Mouse (Mus musculus): Measurements from ENCODE around the gene Prok1. TPM values are rescaled to one million over a fixed set of nuclear protein-coding genes. Genes with fewer than 3 reads are reported as not detected.
A peak's percentile ranks its signal among the peaks of the same experiment; 100 is the strongest.

Prok1 gene
- polyA plus RNA-seq (2014; fragmentation: Nextera tagmentation; extraction: Ambion mirVana) = 0.08 and 0.14 TPM in 2 replicates

- Histone ChIP-seq H3K9ac (replicated peaks; ENCODE audit: low read depth, low read length) (no peak within 1 kb of the TSS), H3K4me1 (ENCODE audit: control insufficient read depth, insufficient read depth, low read length) (no peaks in the 10 kb centered on the region), H3K9me3 (ENCODE audit: control insufficient read depth, low read length) (no peaks in the 10 kb centered on the region), H3K4me3 (ENCODE audit: low read depth, low read length) (no peak within 1 kb of the TSS), H3K27ac (ENCODE audit: low read depth, low read length) (no peak within 1 kb of the TSS), H3K27me3 (ENCODE audit: control insufficient read depth, insufficient read depth, low read length) (no peaks in the 10 kb centered on the region), H3K36me3 (ENCODE audit: control insufficient read depth, insufficient read depth, low read length) (no peaks in the 10 kb centered on the region), H3K4me2 (ENCODE audit: low read depth, low read length) (no peak within 1 kb of the TSS)
- WGBS = 93% methylated on average over 9 of the region's 9 CpGs
- ATAC-seq (ENCODE audit: low read depth) = no peak
Measured at GRCm38 (mm10) chr3:107239607-107240006, at the start of gene Prok1. Gene Prok1, minus strand, starts transcription at chr3:107239707.

DNA sequence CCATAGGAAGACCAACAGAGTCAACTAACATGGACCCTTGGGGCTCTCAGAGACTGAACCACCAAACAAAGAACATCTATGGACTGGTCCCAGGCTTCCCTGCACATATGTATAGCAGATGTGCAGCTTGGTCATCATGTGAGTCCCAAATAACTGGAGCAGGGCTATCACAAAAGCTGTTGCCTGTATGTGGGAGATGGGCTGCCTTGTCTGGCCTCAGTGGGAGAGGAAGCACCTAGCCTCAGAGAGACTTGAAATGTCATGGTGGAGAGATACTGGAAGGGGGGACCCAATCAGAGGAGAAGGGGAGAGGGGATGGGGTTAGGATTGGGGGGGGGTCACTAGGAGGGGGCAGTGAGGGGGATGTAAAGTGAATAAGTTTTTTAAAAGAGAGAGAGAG is 47.8 kb upstream of the Prok1 start:
- Histone ChIP-seq H3K9ac (replicated peaks; ENCODE audit: low read depth, low read length) (no peak overlapping the region), H3K4me1 (ENCODE audit: control insufficient read depth, insufficient read depth, low read length) (no peaks in the 10 kb centered on the region), H3K27me3 (ENCODE audit: control insufficient read depth, insufficient read depth, low read length) (no peaks in the 10 kb centered on the region), H3K9me3 (ENCODE audit: control insufficient read depth, low read length) (no peaks in the 10 kb centered on the region), H3K36me3 (ENCODE audit: control insufficient read depth, insufficient read depth, low read length) (peaks cover 5% of the 10 kb centered on the region; the same call in 1 of the 2 replicates), H3K27ac (ENCODE audit: low read depth, low read length) (no peak overlapping the region), H3K4me3 (ENCODE audit: low read depth, low read length) (no peak overlapping the region), H3K4me2 (ENCODE audit: low read depth, low read length) (no peak overlapping the region)
- no peak for ATAC-seq (ENCODE audit: low read depth)

GRCm38 (mm10) chr3:107286123-107286522 is 46.6 kb upstream of the Prok1 start:
- no peak for ATAC-seq (ENCODE audit: low read depth)
- H3K27ac ChIP-seq (ENCODE audit: low read depth, low read length) = no peak overlapping the region
- no peaks in the 10 kb centered on the region for H3K27me3 ChIP-seq (ENCODE audit: control insufficient read depth, insufficient read depth, low read length)
- H3K9ac ChIP-seq (replicated peaks; ENCODE audit: low read depth, low read length) = no peak overlapping the region
- H3K4me2 ChIP-seq (ENCODE audit: low read depth, low read length) = no peak overlapping the region
- H3K9me3 ChIP-seq (ENCODE audit: control insufficient read depth, low read length) = no peaks in the 10 kb centered on the region
- H3K4me1 ChIP-seq (ENCODE audit: control insufficient read depth, insufficient read depth, low read length) = no peaks in the 10 kb centered on the region
- H3K36me3 ChIP-seq (ENCODE audit: control insufficient read depth, insufficient read depth, low read length) = peaks cover 5% of the 10 kb centered on the region
- H3K4me3 ChIP-seq (ENCODE audit: low read depth, low read length) = no peak overlapping the region
- WGBS = 85% methylated on average over 2 of the region's 2 CpGs

GRCm38 (mm10) chr3:107278479-107279269 is 39.2 kb upstream of the Prok1 start, which contains the start of gene Lamtor5:
Gene Lamtor5, plus strand, starts transcription at chr3:107278858.
- no peak within 1 kb of the TSS for H3K27ac ChIP-seq (ENCODE audit: low read depth, low read length)
- peaks cover 5% of the 10 kb centered on the region for H3K36me3 ChIP-seq (ENCODE audit: control insufficient read depth, insufficient read depth, low read length)
- H3K9me3 ChIP-seq (ENCODE audit: control insufficient read depth, low read length) = no peaks in the 10 kb centered on the region
- peak; percentile 91 for ATAC-seq (ENCODE audit: low read depth)
- H3K4me3 ChIP-seq (ENCODE audit: low read depth, low read length) = peak within 1 kb of the TSS; percentile 93
- H3K27me3 ChIP-seq (ENCODE audit: control insufficient read depth, insufficient read depth, low read length) = no peaks in the 10 kb centered on the region
- peak within 1 kb of the TSS; percentile 75 for H3K4me2 ChIP-seq (ENCODE audit: low read depth, low read length)
- H3K9ac ChIP-seq (replicated peaks; ENCODE audit: low read depth, low read length) = peak within 1 kb of the TSS; percentile 71
- peaks cover 4% of the 10 kb centered on the region; the same call in 1 of the 2 replicates for H3K4me1 ChIP-seq (ENCODE audit: control insufficient read depth, insufficient read depth, low read length)
- 3% methylated on average over 43 of the region's 43 CpGs for WGBS

GRCm38 (mm10) chr3:107276626-107277025 is 37.1 kb upstream of the Prok1 start:
- Histone ChIP-seq H3K27ac (ENCODE audit: low read depth, low read length) (no peak overlapping the region), H3K9ac (replicated peaks; ENCODE audit: low read depth, low read length) (no peak overlapping the region), H3K4me2 (ENCODE audit: low read depth, low read length) (no peak overlapping the region), H3K36me3 (ENCODE audit: control insufficient read depth, insufficient read depth, low read length) (no peaks in the 10 kb centered on the region), H3K4me1 (ENCODE audit: control insufficient read depth, insufficient read depth, low read length) (peaks cover 4% of the 10 kb centered on the region; the same call in 1 of the 2 replicates), H3K27me3 (ENCODE audit: control insufficient read depth, insufficient read depth, low read length) (no peaks in the 10 kb centered on the region), H3K9me3 (ENCODE audit: control insufficient read depth, low read length) (no peaks in the 10 kb centered on the region), H3K4me3 (ENCODE audit: low read depth, low read length) (no peak overlapping the region)
- ATAC-seq (ENCODE audit: low read depth) = no peak
- 84% methylated on average over 3 of the region's 3 CpGs for WGBS

- ATAC-seq (ENCODE audit: low read depth) = no peak
- H3K9me3 ChIP-seq (ENCODE audit: control insufficient read depth, low read length) = no peaks in the 10 kb centered on the region
- H3K4me3 ChIP-seq (ENCODE audit: low read depth, low read length) = no peak overlapping the region
- no peaks in the 10 kb centered on the region for H3K27me3 ChIP-seq (ENCODE audit: control insufficient read depth, insufficient read depth, low read length)
- H3K9ac ChIP-seq (replicated peaks; ENCODE audit: low read depth, low read length) = no peak overlapping the region
- no peak overlapping the region for H3K4me2 ChIP-seq (ENCODE audit: low read depth, low read length)
- 62% methylated on average over 4 of the region's 4 CpGs for WGBS
- H3K4me1 ChIP-seq (ENCODE audit: control insufficient read depth, insufficient read depth, low read length) = peaks cover 4% of the 10 kb centered on the region; the same call in 1 of the 2 replicates
- no peaks in the 10 kb centered on the region for H3K36me3 ChIP-seq (ENCODE audit: control insufficient read depth, insufficient read depth, low read length)
- H3K27ac ChIP-seq (ENCODE audit: low read depth, low read length) = no peak overlapping the region
Measured at GRCm38 (mm10) chr3:107275996-107276395, 36.5 kb upstream of the Prok1 start.

GRCm38 (mm10) chr3:107275351-107275750 is 35.8 kb upstream of the Prok1 start:
- no peak for ATAC-seq (ENCODE audit: low read depth)
- Histone ChIP-seq H3K27ac (ENCODE audit: low read depth, low read length) (no peak overlapping the region), H3K36me3 (ENCODE audit: control insufficient read depth, insufficient read depth, low read length) (no peaks in the 10 kb centered on the region), H3K9me3 (ENCODE audit: control insufficient read depth, low read length) (no peaks in the 10 kb centered on the region), H3K4me2 (ENCODE audit: low read depth, low read length) (no peak overlapping the region), H3K4me1 (ENCODE audit: control insufficient read depth, insufficient read depth, low read length) (peaks cover 4% of the 10 kb centered on the region; the same call in 1 of the 2 replicates), H3K27me3 (ENCODE audit: control insufficient read depth, insufficient read depth, low read length) (no peaks in the 10 kb centered on the region), H3K9ac (replicated peaks; ENCODE audit: low read depth, low read length) (no peak overlapping the region), H3K4me3 (ENCODE audit: low read depth, low read length) (no peak overlapping the region)
- 67% methylated on average over 5 of the region's 5 CpGs for WGBS

- 18% methylated on average over 3 of the region's 3 CpGs for WGBS
- Histone ChIP-seq H3K9me3 (ENCODE audit: control insufficient read depth, low read length) (no peaks in the 10 kb centered on the region), H3K4me3 (ENCODE audit: low read depth, low read length) (no peak overlapping the region), H3K27ac (ENCODE audit: low read depth, low read length) (no peak overlapping the region), H3K4me1 (ENCODE audit: control insufficient read depth, insufficient read depth, low read length) (0 out of 2 replicates have a peak, but pooled peaks cover 2% of the 10 kb centered on the region), H3K9ac (replicated peaks; ENCODE audit: low read depth, low read length) (no peak overlapping the region), H3K4me2 (ENCODE audit: low read depth, low read length) (no peak overlapping the region), H3K27me3 (ENCODE audit: control insufficient read depth, insufficient read depth, low read length) (no peaks in the 10 kb centered on the region), H3K36me3 (ENCODE audit: control insufficient read depth, insufficient read depth, low read length) (no peaks in the 10 kb centered on the region)
- peak; percentile 81; the same call in 1 of the 2 replicates for ATAC-seq (ENCODE audit: low read depth)
Measured at GRCm38 (mm10) chr3:107273820-107274219, 34.3 kb upstream of the Prok1 start.

DNA sequence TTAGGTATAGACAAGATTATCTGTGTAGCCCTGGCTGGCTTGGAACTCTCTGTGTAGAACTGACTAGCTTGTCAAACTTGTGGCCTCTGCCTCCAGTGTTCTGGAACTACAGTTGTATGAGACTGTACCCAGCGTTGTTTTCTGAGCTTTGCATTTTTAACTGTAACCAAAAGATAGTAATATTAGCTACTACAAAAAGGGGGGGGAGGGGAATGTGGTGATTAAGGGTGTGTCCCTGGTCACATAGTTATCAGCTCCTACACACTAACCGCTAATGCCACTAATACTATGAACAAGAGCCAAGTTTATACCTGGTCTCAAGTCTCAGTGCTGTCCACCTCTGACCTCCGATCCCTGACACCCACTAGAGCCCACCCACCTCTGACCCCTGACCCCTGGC is 32.9 kb upstream of the Prok1 start:
- ATAC-seq (ENCODE audit: low read depth) = no peak
- WGBS = 99% methylated on average over 3 of the region's 3 CpGs

More for the DNA sequence above, 32.9 kb upstream of the Prok1 start:
- Histone ChIP-seq H3K9ac (replicated peaks; ENCODE audit: low read depth, low read length) (no peak overlapping the region), H3K4me1 (ENCODE audit: control insufficient read depth, insufficient read depth, low read length) (no peaks in the 10 kb centered on the region), H3K27ac (ENCODE audit: low read depth, low read length) (no peak overlapping the region), H3K27me3 (ENCODE audit: control insufficient read depth, insufficient read depth, low read length) (no peaks in the 10 kb centered on the region), H3K4me2 (ENCODE audit: low read depth, low read length) (no peak overlapping the region), H3K9me3 (ENCODE audit: control insufficient read depth, low read length) (no peaks in the 10 kb centered on the region), H3K4me3 (ENCODE audit: low read depth, low read length) (no peak overlapping the region), H3K36me3 (ENCODE audit: control insufficient read depth, insufficient read depth, low read length) (no peaks in the 10 kb centered on the region)

Measured in neural tube, embryonic 14.5 days (tissue).